Mouse (Mus musculus) liver, postnatal 0 days (tissue): ENCODE results near the gene Ccdc122.

Experiments
- CTCF ChIP-seq: sonication (generic); IDR thresholded peaks from 2 replicates; pipeline ENCODE4 v1.5.1; 2016; ENCODE audit warnings: antibody characterized with exemption, low read depth
- EP300 ChIP-seq: IDR thresholded peaks from 2 replicates; pipeline ENCODE4 v1.6.1; 2016; ENCODE audit warnings: antibody characterized with exemption, low read depth, mild to moderate bottlenecking

GRCm38 (mm10) chr14:77100285-77100684 lies 63.7 kb downstream of the Ccdc122 start:
- TF ChIP-seq CTCF (no peak), EP300 (no peak)
